Mouse (Mus musculus) forelimb bud, embryonic 11.5 days (tissue): ENCODE measurements around the gene Rab30.
"Not testable (repeated sequence)": the region's sequence is repeated elsewhere in the genome, so short reads cannot be mapped to it uniquely, and the experiment has no call there.

Experiments
- DNase-seq: peaks from one replicate; pipeline ENCODE4 v3.0.0-alpha.2; 2012; ENCODE audit warnings: low read depth, low spot score

The Rab30 gene

DNA sequence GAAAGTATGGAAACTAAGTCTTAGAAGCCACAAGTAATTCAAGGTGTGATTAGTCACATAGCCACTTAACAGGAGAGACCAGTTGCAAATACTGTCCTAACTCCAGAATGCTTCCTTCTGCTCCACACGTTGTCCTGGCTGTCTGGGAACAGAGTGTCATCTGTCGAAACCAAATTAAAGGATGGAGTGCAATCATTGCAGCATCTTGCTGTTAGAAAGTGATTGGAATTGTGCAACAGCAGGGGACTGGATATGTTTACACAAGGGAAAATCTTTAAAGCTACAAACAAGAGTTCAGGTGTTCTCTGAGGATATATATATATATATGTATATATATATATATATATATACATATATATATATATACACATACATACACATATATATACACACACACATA is 9.0 kb downstream of the Rab30 start:
- no peak for DNase-seq

DNA sequence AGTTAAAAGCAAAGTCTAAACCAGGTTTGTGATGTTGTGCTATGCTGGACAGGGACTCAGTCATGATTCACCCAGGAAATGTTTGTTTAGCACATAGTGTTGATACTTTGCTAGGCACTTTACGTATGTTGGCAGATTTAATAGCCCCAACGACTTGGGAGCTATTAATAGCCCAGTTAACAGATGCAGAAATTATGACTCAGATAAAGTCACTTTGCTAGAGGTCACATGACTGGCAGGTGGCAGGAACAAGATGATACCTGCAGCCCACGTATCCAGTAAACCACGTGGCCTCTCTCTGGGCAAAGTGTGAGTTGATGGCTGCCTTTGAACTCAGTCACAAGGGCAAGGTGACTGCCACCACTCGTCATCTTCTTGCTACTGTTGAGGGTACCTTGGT is 16.7 kb downstream of the Rab30 start:
- no peak for DNase-seq

DNA sequence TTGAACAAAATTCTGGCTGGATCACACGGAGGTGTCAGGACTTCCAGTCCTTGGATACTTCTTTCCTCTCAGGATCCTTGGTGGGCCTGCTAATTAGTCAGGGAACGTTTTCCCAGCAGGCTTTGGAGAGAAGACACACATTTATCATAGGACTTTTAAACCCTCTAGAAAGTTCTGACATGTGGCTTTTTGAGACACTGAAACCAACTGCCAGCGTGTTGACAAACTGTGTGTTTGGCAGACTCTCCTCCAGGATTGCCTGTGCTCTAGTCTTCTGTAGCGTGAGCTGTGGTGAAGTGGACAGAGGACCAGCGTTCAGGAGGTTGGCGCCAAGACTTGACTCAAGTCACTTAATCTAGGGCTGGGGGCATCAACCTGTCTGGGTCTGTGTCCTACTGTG is 19.2 kb downstream of the Rab30 start:
- no peak for DNase-seq

DNA sequence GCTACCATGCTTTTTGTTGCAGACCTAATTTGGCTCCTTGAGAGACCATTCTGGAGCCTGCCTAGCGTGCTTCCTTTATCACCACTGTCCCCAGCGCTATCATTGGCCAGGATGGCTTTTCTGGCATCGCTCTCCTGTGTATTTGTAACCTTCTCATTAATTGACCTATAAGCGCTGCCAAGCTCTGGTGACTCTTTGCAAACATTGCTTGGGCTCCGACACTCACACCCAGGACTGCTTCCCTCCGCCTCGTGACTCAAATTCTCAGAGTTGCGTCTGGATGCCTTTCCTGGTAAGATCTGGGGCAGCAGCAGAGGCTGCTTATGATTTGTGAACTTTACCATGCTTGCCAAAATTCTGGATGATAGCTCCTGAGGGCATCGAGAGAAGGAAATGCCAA is 19.8 kb downstream of the Rab30 start:
- no peak for DNase-seq

DNA sequence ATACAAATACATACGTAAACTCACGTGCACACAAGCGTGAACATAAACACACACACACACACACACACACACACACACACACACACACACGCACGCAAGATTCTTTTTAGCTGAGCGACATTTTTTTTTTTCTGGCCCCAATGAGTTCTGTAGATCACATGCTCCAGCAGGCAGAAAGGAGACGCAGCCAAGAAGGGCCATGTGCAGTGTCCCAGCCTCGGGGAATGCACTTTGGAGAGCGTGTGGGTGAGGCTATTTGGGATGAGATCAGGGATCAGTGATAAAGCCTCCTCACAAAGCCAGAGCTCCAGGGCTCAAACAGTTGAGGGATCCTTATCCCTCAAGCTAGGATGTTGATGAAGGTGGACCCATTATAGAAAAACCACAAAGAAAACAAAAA is 24.0 kb downstream of the Rab30 start:
- DNase-seq: no peak

DNA sequence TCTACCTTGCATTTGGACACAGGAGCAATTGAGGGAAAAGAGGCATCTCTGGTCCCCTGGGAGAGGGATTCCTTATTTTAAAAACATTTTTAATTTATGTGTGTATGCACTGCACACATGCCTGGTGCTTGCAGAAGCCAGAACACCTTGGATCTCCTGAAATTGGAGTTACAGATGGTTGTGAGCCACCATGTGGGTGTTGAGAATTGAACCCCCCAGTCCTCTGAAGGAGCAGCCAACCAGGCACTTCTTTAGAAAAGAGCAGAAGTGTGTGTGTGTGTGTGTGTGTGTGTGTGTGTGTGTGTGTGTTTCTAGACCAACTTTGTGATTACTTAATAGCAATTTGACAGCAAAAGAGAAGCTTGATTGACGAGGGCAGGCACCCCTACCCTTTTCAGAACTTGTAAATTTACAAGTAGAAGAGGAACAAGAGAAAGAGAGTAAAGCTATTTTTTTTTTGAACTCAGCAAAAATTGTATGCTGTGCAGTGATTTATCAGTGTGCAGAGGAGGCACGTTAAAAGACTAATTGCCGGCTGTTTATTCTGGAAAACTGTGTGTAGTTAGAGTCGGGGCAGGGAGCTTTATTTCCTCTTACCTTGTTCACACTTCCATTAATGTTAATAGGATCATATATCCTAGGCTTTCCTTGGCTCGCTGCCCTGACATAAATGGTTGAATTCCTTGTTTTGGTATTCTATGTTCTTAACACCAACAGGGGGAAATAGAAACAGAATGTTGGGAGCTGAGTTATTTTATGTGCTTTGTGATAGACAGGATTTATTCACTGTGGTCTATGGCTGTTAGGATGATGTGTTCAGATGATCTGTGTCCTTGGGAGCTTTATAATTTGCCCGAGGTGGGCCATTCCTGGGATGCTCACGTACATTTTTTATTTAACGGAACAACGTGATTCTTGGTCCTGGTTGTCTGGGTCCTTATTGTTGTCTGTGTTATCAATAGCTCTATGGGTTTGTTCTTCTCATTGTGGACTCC is 25.0 kb downstream of the Rab30 start:
- DNase-seq: no peak

DNA sequence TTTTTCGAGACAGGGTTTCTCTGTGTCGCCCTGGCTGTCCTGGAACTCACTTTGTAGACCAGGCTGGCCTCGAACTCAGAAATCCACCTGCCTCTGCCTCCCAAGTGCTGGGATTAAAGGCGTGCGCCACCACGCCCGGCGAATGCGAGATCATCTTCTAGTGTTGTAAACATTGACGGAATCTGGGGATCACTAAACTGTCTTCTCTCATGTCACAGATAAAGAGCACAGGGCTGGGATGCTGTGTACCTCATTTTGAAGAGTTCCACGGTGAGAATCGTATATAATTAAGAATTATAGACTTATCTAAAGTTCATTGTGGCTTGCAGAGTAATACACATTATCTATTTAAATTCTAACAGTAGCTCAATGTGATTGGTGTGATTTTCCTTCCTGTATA is 26.7 kb downstream of the Rab30 start:
- not testable (repeated sequence) for DNase-seq

DNA sequence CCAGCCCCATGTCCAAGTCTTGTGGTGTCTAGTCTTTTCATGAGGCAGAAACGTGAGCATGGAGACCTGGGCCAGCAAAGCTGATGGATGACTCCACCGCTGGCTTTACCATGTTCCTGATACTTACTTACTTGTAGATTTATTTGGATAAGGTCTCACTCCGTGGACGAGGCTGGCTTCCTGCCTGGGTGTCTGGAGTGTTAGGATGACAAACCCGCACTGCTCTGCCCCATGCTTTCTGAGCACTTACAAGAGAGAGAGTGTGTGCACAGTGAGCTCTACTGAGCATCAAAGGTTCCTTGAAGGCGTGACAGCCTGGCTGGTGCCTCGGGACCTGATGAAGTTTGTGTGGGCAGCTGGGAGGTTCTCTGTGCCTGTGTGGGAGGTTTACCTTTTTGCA is 27.5 kb downstream of the Rab30 start:
- no peak for DNase-seq

DNA sequence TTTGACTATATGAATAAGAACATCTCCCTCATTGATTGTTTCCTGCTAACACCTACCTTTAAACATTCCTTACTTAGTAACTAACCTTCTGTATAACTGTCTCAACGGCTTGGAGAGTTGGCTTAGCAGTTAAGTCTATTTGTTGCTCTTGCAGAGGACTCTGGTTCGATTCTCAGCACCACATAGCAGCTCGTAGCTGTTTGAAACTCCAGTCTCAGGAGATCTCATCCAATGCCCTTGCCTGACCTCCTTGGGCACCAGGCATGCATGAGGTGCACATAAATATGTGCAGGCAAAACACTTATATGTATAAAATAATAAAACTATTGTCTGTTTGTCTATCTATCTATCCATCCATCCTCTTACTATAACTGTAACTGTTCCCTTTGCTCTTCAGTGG is 31.6 kb downstream of the Rab30 start:
- no peak for DNase-seq

DNA sequence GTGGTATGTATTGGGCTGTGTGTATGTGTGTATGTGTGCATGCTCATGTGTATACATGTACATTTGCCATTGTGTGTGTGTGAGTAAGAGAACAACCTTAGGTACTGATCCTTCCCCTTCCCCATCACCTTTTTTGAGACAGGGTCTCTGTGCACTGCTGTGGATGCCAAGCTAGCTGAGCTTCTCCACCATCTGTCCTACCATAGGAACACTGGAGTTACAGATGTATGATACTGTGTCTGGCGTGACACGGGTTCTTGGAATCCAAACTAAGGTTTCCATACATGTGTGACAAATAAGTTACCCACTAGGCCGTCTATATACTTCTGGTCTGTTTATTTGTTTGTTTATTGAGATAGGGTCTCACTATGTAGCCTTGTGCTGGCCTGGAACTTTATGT is 32.2 kb downstream of the Rab30 start:
- DNase-seq: no peak

DNA sequence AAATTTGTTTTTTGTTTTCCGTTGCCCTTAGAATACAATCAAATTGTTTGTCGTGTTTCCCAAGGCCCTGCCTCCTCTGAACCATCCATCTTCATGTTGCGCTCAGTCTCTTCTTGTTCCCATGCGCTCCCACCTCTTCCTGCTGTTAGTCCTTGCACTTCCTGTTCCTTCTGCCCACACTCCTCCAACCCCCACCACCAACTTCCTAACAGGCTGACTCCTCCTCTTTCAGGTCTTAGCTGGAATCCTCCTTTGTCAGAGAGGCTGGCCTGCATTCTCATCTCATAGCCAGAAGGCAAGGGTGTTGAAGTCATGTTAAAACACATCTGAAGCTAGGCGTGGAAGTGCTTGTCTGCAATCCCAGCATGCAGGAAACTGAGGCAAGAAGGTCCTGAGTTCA is 33.3 kb downstream of the Rab30 start:
- no peak for DNase-seq

DNA sequence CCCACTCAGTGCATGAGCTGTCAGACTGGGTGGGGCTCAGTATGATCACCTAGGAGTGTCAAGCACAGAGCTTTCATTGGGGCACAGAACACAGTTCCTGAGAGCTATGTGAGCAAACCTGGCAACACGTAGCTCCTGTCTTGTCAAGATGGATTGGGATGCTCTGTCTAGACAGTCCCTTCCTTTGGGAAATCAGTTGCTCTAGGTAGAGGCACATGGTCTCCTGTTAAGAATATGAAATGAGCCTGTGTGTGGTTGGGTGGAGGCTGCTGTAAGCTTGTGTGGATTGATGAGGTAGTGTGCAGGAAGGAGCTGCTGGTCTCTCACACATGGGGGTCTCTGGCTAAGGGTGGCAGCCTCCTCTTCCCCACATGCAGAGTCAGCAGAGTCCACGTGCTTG is 34.3 kb downstream of the Rab30 start:
- no peak for DNase-seq

DNA sequence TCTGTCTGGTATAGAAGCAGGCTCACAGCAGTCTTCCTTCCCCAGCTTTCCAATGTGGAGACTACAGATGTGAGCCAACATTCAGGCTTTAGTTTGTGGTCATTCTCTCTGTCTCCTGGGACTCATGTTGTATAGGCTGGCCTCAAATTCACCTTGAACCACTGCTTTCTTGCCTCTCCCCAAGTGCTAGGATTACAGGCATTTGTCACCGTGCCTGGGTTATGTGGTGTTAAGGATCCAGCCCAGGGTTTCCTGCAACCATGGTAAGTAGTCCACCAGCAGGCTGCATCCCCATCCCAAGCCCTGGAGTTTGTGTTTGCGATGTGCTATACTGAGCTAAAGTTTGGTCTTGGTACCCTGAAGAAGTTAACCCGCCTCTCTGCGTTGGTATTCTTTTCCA is 35.2 kb downstream of the Rab30 start:
- DNase-seq: peak; percentile 46

DNA sequence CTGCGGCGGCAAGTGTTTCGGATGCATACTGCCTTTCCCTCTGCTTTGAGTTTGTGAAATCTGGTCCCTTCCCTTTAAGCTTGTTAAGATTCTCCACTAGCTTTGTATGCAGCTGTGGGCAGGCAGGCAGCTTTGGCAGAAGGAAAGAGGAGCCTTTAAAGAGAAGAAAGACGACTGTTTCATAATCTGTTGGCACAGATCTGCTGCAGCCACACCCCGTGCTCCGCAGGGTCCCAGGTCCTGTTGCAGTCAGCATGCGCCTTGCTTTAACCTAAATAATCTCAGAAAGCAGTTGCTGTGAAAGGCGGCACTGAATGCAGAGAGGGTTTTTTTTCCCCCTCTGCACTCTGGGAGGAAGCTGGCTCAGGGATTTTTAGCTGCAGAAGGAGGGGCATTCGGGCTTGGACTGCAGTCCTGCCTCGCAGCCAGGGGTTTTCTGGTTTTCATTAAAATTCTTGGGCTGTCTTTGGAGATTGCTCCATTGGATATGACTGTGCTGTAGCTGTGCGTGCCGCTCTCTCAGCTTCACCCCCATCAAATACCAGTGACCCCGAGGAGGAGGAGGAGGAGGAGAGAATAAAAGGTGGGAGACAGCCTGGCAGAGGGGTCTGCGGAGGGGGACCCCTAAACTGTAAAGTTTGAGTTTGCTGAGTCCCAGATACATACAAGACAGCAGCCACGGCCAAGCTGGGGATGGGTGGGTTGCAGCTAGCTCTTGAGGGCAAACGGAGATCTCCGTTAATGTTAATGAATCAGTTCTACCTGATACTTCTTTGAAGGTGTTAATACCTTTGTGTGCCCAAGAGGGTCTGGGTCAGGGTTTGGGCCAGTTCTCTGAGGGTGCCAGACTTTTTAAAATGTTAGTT is 35.9 kb downstream of the Rab30 start:
- peak; percentile 85 for DNase-seq

DNA sequence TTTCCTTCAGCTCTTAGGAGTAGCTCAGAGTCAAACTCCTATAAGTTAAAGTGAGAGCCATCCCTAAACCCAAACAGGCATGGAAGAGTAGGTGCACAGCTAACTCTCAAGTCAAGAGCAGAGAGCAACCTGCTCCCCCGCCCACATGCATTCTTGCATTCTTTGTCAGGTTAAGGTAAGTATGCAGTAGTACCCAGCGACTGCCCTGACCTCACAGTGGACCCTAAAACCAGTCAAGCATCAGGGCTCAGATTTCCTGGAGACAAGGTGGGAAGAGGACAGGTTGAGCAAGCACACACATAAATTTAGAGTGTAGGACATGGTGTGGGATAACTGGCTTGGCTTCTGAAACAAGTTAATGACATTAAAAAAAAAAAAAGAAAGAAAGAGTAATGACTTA is 37.7 kb downstream of the Rab30 start:
- DNase-seq: no peak

DNA sequence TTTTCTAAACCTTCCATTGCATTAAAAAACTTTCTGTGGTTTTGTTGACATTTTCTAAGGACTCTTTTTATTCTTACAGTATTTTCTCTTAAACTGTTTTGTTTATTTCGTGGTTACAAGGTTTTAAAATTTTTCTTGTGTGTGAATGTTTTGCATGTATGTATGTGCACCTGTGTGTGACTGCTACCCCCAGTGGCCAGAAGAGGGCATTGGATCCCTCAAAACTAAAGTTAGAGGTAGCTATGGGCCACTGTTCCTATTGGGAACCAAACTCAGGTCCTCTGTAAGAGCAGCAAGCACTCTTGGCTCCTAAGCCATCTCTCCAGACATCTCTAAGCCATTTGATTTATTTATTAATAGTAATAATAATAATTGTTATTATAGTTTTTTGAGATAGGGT is 40.0 kb downstream of the Rab30 start:
- no peak for DNase-seq

DNA sequence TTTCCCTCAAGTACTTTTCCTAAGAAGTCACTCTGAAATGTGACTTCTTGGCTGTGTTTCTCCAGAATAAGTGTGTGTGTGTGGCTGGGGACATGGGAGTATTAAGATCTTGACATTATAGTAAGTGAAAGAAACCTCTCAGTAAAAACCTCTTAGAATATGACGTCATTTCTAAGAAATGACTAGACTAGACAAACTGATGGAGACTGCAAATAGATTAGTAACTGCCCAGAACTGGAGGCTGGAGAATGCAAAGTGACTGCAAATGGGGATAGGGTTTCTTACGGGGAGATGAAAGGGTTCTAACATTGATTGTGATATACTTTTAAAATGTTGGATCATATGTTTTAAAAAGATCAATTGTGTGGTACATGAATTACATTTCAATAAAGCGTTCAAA is 40.5 kb downstream of the Rab30 start:
- DNase-seq: no peak

DNA sequence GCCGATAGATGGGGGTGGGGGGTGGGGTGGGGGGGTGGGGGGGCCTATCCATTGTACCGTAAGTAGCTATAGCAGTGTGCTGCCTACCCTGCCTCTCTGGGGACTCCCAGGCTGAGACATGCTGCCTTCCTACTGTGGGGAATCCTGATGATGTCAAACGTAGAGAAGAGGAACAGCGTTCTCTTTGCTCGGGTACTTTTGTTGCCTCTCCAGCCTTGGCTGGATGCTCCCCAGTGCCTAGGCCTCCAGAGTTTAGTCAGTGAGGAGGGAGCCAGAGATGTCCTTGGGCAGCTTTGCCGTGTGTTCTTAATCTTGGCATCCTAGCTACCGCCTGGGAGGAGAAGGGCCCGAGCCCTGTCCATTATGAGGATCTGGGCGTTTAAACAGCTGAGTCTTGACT is 41.1 kb downstream of the Rab30 start:
- no peak for DNase-seq

DNA sequence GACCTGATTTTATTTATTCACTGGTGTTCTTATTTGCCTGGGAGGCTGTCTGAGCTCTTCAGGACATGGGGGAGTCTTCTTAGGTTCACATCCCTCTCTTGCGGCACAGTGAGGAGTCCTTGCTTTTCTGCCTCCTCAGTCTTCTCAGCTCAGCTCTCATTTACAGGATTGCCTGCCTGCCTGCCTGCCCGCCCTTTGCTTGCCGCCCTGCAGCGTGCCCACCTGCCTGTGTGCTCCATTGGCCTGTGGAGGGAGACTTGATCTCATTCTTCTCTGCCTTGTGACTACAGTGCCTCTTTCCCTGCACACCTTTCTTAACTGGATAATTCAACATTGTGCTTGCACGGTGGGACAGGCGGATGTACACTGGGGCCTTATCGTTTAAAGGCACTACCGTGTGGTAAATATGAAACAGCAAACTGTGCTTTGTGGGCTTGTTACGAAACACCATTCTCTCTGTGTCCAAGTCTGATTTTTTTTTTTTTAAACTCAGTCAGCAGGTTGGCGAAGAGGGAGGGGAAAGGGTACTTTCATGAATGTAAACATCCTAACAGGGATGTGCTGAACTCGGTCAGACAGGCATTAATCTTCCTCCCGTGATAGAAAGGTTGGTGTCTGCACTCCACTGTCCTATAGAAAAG is 41.9 kb downstream of the Rab30 start:
- DNase-seq: no peak

DNA sequence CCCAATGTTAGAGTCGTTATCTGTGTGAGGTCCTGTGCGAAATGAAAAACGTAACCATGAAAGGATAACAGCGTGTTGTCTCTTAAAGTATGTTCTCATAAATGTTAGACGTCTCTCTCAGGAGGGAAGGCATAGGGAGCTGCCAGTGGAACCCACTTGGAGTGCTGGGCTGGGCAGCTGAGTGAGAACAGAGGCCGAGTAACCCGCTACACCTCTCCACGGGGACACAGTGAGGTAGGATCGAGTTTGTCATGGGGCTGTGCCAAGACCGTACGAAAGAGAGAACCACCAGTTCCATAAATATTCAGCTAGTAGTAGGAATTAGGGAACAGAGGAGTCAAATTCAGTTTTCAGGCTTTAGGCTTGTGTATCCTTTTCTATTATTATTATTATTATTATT is 42.5 kb downstream of the Rab30 start:
- DNase-seq: no peak

DNA sequence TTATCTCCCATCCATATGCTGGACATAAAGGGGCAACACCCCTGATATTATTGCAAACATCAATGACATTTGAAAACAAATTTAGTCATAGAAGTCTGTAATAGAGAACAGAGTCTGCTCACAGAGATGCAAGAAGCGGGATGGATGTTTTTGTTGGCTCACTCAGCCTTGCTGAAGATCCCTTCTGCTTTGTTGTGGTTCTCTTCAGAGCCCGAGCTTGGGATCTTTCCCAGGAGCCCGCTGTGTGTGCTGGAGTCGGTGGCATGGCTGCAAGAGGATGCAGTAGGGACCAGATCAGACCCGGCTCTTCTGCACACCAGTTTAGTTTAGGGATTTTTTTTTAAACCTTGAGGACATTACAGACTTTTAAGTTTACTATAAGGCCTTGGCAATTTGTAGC is 54.3 kb downstream of the Rab30 start:
- DNase-seq: no peak

DNA sequence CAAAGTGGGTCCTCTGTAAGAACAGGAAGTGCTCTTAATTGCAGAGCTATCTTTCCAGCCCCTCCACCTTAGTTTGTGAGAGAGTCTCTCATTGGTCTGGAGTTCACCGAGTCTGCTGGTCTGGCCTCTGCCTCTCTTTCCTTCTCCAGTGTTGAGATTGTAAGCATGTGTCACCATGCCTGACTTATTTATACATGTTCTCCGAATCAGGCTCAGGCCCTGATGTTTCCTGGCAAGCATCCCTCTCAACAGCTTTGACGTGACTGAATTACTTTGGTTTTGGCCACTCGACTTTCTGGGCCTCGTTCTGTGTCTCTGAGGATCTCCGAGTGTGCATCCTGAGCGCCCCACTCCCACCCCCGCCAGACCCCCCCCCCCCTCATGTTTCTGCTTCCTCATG is 55.4 kb downstream of the Rab30 start:
- DNase-seq: no peak
